Mouse (Mus musculus): ENCODE measurements around the gene Gm9970.
"Not testable (repeated sequence)": the region's sequence is repeated elsewhere in the genome, so short reads cannot be mapped to it uniquely, and the experiment has no call there.

The Gm9970 gene

DNA sequence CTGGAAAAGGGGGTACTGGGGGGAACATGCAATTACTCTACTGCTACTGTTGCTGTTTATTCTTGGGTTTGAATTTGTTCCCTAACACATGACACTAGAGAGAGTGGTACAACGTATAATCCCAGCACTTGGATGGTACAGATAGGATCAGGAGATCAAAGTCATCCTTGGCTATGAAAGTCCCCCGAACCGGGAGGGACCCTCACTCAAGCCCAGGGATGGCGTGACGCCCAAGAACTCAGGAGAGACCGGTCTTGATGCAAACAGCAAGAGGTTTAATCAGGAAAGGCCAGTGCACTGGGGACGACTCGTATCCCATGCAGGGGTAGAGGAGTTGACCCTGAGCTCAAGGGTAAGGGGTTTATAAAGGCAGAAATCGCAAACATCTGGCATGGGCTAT lies 18.3 kb downstream of the Gm9970 start:
- no peak for DNase-seq (ENCODE audit: low read depth)

DNA sequence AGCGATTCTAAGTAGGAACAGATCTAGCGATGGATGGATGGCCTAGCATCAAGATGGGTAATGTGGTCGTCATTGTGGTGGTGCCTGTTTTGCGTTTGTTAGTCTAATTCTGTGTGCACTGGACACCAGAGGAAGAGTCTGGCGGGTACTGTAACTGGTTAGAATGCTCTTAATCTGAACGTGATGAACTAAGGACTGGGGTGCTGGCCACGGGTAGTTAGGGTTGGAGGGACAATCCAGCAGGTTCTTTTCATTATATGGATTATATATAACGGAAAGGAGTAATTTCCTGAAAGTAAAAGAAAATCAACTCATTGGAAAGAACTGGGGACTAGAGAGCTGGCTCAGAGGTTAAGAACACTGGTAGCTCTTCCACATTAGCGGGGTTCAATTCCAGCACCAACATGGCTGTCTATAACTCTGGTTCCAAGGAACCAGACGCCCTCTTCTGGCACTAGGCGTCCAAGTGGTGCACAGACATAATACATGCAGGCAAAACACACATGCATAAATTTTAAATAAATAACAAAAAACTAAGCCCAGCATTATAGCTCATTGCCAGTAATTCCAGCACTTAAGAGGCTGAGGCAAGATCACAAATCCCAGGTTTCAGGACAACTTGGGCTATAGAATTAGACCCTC lies 19.6 kb downstream of the Gm9970 start:
- no peak for DNase-seq (ENCODE audit: low read depth)

DNA sequence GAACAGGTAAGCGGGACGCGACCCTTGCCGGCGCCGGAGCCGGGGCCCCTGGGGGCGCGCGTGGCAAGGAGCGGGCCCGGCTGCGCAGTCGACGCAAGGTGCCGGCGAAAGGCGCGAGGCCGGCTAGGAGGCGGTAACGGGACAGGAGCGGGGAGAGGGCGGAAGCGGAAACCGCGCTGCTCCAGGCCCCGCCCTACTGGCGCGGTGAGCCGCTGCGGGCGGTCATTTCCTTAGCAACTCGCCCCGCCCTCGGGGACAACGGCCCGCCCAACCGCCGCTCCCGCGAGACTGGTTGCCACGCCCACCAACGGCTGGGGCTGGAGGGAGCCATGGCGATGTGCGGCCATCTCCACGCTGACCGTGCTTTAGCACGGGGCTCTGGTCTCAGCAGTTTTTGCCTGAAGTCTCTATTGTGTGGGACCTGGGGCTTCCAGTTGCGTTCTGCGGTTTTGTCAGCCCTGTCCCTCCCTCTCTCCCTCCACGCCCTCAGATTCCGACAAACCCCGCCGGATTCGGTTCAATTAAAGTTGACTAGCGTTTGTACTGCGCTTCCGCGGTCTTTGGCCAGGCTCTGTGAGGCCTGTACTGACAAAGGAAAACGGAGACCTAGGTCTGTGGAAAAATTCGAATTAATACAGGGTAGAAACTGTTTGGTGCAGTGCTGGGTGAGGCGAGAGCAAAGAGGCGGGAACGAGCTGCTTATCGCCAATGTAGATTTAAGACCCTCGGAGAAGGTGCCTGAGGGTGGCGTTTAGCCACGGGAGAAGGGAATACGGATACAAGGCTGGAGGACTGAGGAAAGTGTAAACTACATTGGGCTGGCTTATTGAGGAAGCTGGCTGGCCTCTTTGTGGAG lies 20.4 kb downstream of the Gm9970 start, which contains the start of gene Ppm1g:
Gene Ppm1g, minus strand, starts transcription at position 240 of the 856 bp plus-strand sequence.
- DNase-seq (ENCODE audit: low read depth) = peak; percentile 82

- DNase-seq (ENCODE audit: low read depth) = no peak
These were observed 21.1 kb downstream of the Gm9970 start for GRCm38 (mm10) chr5:31219911-31220447.

DNA sequence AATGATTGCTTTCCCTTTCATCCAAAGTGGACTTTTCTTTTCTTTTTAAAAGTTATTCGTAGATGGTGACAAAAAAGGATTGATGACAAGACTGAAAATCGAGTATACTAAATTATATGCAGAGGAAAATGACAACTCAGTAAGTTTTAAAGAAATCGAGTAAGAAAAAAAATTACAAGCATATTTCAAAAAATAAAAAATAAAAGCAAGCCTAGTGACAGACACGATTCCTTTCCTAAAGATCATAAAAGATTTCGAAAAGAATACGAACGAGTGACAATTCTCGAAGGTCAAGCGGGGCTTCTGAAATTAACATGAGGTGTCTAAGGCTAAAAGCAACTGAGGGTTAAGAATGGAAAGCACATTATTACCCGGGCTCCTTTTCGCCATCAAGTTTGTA lies 21.6 kb downstream of the Gm9970 start:
- no peak for DNase-seq (ENCODE audit: low read depth)

DNA sequence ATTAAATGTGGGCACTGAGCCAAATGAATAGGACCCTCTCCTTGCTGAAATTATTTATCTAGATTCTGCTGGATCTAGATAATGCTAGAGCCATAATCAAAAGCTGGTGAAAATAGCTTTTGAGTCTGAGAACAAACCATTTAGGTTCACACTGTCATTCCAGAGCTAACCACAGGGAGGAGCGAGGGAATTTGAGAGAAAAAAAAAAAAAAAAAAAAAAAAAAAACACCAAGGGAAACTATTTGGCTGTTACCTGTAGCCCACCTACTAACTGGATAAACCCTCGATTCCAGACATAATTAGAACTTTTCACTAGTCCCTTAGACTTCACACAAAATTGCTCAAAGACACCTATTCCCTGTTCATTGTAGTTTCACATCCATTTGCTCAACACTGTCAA lies 22.0 kb downstream of the Gm9970 start:
- DNase-seq (ENCODE audit: low read depth) = no peak

DNA sequence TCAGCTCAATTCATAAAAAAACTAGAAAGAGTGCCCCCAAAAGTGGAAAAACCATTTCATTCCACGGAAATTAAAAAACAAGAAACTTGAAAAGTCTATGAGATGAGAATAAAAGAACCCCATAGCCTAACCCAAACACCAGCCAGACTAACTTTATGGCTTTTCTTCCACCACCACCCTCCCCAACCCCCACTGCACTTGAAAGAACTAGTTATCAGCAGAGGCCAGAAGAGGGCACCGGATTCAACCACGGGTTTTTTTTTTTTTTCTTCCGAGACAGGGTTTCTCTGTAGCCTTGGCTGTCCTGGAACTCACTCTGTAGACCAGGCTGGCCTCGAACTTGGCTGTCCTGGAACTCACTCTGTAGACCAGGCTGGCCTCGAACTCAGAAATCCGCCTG lies 22.7 kb downstream of the Gm9970 start:
- DNase-seq (ENCODE audit: low read depth) = no peak

DNA sequence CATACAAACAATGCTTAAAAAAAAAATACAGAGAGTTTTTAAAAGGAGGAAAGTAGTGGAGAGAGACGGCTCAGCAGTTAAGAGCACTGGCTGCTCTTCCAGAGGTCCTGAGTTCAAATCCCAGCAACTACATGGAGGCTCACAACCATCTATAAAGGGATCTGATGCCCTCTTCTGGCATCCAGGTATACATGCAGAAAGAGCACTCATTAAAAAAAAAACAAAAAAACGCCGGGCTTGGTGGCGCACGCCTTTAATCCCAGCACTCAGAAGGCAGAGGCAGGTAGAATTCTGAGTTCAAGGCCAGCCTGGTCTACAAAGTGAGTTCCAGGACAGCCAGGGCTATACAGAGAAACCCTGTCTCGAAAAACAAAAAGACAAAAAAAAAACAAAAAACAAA lies 24.5 kb downstream of the Gm9970 start:
- DNase-seq (ENCODE audit: low read depth) = not testable (repeated sequence)

GRCm38 (mm10) chr5:31204421-31204820 lies 36.6 kb downstream of the Gm9970 start:
- no peak for DNase-seq (ENCODE audit: low read depth)

- no peak for DNase-seq (ENCODE audit: low read depth)
These were observed 37.2 kb downstream of the Gm9970 start for GRCm38 (mm10) chr5:31203866-31204265.

- no peak for DNase-seq (ENCODE audit: low read depth)
These were observed 38.1 kb downstream of the Gm9970 start for GRCm38 (mm10) chr5:31202933-31203332.

DNA sequence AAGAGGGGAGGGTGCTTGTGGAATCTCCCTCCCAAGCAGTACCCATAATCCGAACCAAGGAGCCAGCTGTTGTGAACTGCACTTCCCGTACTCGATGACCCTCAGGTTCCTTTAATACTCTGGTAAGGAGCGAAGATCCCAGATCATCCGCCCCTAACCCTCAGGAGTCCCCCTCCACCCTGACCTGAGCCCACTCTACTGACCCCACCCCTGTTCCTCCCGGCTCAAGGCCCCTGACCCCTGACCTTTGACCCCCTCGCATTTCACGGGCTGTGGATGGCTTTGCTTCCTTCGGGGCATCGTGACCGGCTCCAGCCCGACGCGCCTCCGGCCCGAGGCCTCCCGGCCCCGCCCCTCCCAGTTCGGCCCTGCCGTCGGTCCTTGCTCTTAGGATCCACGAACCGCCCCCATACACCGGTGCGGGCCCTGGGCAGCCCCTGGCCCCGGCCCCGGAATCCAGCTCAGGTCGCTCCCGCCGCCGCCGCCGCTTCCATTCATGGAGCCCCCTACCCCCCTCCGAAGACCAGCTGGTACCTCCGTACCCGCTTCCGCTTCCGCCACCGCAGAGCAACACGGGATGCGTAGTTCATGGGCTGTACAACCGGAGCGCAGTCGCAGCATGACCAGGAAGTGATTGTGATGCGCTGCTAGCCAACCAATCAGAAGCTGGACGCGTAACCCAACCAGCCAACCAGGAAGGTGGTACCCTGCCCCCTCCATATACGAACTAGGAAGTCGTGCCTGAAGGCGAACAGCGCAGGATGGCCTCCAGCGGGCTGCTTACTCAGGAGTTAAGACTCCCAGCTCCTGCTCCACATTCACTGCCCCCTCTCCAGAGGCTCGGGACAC lies 39.1 kb downstream of the Gm9970 start, which contains the start of gene Zfp513:
Gene Zfp513, minus strand, starts transcription at position 562 of the 849 bp plus-strand sequence.
- peak; percentile 99 for DNase-seq (ENCODE audit: low read depth)

DNA sequence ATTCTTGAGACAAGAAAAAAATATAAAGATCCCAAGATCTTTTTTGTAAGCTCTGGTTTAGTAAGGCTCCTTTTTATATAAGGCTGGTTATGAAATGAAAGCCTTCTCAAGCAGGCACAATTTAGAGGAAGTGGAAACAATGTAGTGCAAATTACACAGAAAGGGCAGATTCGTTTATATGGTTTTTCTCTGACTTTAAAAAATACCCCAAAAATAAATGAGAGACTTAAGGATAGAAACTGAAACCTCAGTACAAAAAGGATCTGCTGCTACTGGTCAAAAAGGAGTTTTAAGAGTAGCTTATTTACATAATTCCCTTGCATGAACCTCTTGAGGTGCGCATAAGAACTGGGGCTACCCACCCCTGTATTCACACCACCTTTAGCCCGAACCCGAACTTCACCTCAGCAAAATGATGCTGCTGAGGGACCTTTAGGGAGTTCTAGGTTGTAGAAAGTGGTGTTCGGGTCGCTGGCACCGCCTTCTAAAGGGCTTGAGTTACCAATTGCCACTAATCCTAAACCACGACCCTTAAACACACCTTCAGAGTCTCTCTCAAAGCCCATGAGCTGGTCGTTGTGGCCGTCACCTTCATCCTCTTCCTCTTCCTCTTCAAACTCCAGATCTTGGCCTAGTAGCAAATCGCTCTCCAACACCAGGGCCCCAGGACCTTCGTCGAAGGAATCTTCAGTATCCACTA lies 39.8 kb downstream of the Gm9970 start:
- no peak for DNase-seq (ENCODE audit: low read depth)

DNA sequence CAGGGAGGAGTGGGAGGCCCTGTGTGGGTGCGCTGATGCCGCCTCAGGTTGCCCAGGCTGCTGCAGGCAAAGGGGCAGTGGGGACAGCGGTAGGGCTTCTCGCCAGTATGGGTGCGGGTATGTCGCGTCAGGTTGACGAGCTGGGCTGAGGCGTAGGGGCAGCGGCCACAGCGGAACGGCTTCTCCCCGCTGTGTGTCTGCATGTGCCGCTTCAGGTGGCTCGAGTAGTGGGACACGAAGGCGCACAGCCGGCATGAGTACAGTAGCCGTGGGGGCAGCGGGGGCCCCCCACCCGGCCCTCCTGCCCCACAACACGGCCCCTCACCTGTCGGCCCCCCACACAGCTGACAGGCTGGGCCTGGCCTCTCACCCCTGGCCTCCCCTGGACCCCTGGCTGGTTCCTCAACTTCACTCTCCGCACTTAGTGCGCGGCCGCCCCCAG lies 40.7 kb downstream of the Gm9970 start:
- no peak for DNase-seq (ENCODE audit: low read depth)

DNA sequence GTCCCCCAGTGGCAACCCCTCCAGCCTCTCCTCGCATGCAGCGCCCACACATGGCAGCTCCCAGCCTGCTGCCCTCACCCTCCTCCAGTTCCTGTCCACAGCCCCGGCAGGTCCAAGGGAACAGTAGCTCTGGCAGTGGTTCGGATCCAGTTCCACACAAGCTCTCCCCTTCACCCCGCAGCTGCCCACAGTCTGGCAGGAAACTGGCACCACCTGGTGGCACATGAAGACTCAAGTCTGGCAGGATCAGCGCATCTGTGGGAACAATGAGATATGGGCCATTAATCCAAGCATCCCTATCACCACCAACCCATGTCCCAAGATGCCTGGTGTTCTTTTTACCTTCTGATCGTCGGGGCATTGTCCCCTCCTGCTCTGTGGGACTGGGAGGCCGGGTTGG lies 41.1 kb downstream of the Gm9970 start:
- no peak for DNase-seq (ENCODE audit: low read depth)

- DNase-seq (ENCODE audit: low read depth) = no peak
These were observed 41.6 kb downstream of the Gm9970 start for GRCm38 (mm10) chr5:31199321-31199892.

DNA sequence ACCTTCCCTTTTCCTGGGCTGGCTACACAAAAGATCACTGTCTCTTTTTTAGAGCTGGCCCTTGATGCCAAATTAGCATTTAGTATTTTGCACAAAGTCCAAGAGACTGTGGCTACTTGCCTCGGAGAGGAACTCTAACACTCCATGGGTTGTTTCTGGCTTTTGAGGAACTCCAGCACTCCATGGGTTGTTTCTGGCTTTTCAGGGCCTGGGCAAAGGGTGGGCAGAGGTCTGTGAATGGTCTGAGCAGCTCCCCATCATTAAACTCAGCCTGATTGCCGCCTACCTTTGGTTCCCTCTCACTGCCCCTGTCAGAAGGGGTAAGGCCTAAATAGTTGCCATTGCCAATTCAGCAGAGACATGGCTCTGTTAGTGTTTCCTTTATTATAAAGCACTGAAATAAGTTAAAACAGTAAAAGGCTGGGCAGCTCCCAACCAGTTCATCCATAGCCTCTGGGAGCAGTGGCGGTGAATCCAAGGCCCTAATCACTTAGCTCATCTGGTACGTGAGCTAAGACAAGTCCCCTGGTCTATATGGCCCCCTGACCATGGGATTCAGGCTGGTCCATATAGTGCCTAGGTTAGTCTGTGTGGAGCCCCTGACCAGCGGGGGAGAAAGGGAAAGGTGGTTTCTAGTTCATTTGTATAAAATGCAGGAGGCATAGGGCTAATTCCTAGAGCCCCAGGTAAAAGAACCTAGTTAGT lies 42.3 kb downstream of the Gm9970 start:
- no peak for DNase-seq (ENCODE audit: low read depth)

GRCm38 (mm10) chr5:31198170-31198569 lies 42.9 kb downstream of the Gm9970 start:
- DNase-seq (ENCODE audit: low read depth) = no peak

- DNase-seq (ENCODE audit: low read depth) = no peak
These were observed 44.0 kb downstream of the Gm9970 start for GRCm38 (mm10) chr5:31197072-31197471.

DNA sequence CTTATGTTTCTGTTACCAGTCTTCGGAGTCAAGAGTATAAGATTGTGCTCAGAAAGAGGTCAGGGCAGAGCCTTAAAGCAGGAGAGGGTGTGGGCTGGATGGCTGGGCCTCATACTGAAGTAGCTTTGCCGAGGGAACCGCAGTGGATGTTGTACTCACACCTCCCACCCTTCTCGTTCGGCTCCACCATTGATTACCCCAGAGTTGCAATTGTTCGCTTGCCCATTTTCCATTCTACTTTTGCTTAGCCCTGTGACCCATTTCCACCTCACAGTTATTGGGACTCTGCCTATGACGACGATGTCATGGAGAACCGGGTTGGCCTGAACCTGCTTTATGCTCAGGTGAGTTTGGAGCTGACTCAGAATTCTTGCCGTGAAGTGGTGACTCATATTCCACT lies 44.8 kb downstream of the Gm9970 start:
- no peak for DNase-seq (ENCODE audit: low read depth)

Measured in fibroblast of lung, adult 2 months (primary cell).